Mouse (Mus musculus): ENCODE results near the gene Cdiptos. TPM values are rescaled to one million over a fixed set of nuclear protein-coding genes. Genes with fewer than 3 reads are reported as not detected.

The Cdiptos gene
- total RNA-seq, 2 experiments from 2014 or later, result 0.31 TPM; not detected in 1

DNA sequence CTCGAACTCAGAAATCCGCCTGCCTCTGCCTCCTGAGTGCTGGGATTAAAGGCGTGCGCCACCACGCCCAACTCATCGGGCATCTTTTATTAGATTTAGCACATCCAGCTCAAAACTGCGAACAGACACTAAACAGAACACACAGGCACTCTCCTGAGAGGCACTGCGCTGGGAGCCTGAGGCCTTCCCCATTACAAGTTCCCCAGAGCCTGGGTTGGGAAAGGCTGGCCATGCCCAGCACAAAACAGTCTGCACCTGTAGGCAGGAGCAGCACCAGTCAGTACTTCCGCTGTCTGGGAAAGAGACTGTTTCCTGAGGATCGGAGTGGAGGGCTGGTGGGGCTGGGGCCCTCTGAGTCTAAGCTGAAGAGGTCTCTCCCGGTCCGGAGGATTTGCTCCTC lies 39.1 kb upstream of the Cdiptos start:
- DNase-seq (ENCODE audit: low spot score in 2 of 2), result no peak

DNA sequence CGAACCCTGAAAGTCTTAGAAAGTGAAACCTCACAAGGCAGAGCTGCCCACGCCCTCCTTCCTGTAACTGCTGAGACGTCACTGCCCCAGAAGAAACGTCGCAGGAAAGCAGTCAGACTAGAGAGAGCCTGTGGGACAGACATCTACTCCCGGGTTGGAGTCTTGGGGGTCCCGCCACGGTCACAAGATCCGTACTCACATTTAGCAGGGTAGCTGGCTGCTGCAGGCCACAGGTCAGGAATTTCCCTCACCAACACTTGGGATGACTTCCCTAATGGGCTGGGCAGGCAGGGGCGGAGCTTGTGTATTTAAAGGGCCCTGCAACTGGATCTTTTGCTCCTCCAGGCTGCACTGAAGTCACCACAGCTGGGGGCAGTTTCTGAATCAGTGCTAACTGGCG lies 38.4 kb upstream of the Cdiptos start, which contains the start of gene Mvp:
Gene Mvp (minus strand): TSS at position 302 of the 400 bp plus-strand sequence.
- DNase-seq (ENCODE audit: low spot score in 2 of 2), result no peak

DNA sequence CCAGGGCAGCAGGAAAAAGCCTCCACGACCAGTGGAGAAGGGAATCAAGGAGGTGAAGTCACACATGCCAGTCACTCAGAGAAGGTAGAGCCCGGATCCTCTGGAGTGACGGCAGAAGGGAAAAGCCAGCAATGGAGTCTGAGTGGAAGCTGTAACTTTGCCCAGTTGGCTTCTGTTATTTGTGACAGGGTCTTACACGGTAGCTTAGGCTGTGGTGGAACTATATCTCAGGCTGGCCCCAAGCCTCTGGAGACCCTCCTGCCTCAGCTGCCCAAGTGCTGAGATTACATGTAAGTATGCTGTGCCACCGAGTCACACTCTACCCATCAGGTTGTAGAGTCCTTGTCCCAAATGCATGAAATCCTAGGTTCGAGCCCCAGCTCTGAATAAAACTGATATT lies 37.5 kb upstream of the Cdiptos start:
- no peak for DNase-seq (ENCODE audit: low spot score in 2 of 2)

DNA sequence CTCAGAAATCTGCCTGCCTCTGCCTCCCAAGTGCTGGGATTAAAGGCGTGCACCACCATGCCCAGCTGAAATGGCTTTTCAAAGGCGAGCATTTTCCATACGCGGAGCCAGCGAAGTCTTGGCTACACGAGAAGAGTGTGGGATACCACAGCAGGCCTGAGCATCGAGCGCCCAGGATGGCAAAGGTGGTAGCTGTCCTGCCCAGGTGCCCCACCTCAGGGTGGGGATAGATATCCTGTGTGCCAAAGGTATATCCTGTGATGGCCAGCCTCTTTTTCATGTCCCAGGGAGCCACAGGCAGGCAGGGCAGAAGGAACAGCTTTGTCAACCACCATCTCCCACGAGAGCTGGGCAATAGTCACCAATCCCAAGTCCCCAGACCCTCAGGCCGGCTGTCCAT lies 36.9 kb upstream of the Cdiptos start:
- DNase-seq (ENCODE audit: low spot score in 2 of 2), result no peak

DNA sequence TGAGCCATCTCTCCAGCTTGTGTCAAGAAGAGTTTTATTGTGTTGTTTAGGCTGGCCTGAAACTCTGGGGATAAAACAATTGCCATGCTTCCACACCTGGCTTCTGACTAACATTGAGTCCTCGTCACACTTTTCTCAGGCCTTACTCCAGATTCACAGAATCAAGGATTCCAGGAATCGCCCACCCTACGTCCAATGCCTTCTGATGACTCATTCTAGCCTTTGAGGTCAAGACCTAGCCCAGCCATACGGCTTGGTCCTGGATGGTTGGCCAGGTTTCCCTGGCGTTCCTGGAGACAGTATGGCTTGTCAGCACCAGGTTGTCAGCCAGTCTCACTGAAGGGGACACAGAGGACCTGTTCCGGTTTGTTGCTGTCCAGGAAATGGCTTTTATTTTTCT lies 36.5 kb upstream of the Cdiptos start:
- no peak for DNase-seq (ENCODE audit: low spot score in 2 of 2)

DNA sequence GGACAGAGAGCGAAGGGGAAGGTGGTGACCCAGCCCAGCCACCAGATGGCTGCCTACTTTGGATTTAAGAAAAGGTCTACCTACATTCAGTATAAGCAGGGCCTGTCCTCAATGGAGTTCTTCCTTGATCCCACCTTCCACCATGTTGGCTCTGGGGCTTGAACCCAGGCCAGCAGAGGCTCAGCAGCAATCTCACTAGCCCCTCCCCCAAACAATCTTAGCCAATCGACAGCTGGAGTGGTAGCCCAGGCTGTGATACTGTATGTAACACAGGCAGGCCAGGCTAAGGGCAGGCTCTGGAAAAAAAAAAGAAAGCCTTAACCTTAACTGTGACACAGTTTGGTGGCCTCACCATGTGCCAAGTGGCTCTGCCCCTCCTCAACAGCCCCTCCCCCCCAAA lies 35.8 kb upstream of the Cdiptos start:
- no peak for DNase-seq (ENCODE audit: low spot score in 2 of 2)

DNA sequence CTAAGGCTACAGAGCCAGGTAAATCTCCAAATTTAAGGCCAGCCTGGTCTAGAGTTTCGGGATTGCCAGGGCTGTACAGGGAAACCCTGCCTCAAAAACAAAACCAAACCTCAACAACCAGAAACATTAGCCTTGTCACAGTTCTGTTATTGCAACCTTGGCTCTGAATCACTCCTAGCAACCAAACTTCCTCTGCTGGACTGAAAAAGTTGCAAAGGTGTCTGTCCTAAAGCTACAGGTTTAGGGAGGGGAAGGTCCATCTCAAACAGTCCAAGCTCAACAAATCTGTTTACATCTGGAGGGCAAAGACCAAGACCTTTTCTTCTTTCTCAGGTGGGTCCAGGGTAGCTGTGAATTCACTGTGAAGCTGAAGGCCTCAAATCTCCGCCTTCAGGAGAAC lies 35.2 kb upstream of the Cdiptos start:
- no peak for DNase-seq (ENCODE audit: low spot score in 2 of 2)

DNA sequence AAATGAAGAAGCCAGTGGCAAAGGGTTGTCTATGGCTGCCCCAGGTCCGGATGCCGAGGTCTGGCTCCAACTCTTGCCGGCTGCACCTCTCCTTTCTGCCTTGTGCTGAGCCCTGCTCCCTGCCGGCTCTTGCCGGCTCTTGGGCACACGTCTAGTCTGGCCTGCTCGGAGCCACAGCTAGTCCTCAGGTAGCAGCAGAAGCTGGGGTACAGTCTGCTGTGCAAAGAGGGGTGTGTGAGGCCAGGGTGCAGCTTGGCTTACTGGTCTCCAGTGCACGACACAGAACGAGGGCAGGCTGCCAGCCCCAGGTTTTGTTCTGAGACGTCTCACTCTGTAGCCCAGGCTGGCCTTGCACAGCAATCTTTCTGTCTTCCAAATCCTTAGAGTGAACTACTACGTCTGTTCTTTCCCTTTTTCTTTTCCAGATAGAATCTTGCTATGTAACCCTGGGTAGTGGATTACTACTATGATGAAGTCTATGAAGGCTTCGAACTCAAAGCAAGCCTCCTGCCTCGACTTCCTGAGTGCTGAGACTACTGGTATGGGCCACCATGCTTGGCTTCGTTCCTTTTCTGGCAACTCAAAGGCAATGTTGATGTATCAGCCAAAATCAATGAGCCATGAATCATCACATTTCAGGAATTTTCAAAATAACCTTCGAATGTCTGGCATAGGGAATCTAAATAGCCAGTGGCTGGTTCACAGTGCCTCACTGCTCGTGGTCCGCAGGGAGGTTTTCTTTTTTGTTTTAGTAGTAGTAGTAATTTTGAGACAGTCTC lies 33.6 kb upstream of the Cdiptos start:
- DNase-seq (ENCODE audit: low spot score in 2 of 2), result peak in 1 of 2 experiments; percentile 20

DNA sequence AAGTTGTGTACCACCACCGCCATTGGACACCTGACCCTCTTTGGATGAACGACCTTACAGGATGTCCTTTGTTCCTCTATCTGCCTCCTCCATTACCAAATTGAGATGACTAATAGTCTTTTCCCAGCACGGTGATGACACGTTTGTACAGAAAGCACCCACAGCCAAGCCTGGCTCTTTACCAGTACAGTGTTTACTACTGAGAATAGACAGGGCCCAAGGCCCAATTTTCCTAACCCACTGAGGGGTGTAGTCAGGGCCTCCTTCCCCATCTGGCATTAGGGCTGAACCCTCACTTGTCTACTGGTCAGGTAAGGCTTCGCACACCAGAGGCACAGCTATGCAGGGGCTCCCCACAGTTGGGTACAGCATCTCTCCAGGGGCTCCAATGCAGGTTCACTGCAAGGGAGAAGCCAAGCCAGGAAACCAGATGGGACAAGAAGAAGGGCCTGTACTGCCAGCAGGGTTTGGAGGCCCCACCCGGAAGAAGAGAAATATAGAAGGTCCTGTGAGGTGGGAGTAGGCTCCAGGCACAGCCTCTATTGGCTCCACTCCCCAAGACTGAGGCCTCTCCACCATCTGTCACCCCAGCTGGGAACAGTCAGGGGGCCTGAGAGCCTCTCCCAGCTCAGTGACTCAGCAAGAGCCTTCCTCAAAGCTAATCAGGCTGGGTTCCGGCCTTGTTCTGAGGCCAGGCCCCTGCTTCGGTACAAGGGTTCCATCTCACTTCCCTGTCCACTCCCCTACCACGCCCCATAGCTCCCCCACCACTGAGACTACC lies 32.5 kb upstream of the Cdiptos start:
- DNase-seq (ENCODE audit: low spot score in 2 of 2), result peak; percentile 64 to 65

DNA sequence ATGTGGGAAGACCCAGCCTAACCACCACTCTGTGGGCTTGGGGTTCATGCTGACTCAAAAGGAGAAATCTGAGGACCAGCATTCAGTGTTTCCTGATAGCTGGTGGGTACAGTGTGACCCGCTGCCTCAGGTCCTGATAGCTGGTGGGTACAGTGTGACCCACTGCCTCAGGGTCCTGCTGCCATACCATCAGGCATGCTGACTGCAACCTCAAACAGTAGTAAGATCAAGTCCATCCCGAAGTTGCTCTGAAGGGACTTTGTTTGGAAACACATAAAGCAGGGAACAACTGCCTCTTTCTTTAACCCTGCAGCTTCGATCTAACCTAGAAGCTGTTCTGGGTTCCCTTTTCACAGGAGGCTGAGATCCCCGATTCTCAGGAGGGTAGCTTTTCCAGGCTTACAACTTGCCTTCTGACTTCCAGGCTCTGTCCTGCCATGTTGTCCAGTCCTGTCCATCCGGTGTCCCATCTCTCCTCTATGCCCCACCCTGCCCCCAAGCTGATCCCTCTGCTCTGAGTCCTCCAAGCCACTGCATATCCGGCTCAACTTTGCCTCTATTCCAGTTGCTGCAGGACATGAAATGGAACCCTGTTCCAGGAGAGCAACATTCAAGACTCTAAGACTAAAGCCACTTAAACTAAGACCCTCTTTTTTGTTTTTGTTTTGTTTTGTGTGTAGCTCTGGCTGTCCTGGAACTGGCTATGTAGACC lies 31.6 kb upstream of the Cdiptos start:
- DNase-seq (ENCODE audit: low spot score in 2 of 2), result no peak

DNA sequence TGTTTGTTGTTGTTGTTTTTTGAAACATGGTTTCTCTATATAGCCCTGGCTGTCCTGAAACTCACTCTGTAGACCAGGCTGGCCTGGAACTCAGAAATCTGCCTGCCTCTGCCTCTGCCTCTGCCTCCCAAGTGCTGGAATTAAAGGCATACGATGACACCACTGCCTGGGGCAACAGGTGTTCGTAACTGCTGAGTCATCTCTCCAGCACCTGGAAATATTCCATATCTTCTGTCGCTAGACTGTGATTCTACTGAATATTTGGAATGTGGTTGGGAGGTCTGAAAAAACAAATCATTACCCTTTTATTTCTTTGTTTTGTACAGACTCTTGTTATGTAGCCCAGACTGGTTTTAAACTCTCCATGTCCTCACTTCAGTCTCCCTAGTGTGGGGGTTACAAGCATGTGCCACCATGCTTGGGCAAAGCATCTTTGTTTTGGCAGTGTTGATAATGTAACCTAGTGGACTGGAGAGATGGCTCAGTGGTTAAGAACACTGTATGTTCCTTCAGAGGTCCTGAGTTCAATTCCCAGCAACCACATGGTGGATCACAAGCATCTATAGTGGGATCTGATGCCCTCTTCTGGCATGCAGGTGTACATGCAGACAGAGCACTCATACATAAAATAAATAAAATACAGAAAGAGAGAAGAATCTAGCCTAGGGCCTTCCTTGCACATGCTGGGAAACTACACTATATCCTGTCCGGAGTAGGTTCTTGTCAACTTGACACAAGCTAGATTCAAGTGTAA lies 28.4 kb upstream of the Cdiptos start:
- no peak for DNase-seq (ENCODE audit: low spot score in 2 of 2)

DNA sequence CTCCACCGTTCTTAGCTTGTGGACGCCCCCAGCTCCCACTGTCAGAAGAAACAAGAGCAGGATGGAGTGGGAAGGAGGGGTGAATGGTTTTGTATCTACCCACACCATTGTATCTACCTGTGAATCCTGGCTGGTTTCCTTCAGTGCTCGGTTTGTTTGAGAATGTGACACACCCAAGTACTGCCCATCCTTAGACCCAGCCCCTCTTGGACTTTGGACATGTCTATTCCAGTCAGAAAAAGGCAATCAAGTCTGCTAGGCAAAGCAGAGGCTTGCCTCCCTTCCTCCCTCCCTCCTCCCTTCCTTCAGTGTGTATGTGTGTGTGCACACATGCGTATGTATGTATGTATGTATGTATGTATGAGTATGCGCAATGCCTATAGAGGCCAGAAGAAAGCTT lies 27.7 kb upstream of the Cdiptos start:
- no peak for DNase-seq (ENCODE audit: low spot score in 2 of 2)

DNA sequence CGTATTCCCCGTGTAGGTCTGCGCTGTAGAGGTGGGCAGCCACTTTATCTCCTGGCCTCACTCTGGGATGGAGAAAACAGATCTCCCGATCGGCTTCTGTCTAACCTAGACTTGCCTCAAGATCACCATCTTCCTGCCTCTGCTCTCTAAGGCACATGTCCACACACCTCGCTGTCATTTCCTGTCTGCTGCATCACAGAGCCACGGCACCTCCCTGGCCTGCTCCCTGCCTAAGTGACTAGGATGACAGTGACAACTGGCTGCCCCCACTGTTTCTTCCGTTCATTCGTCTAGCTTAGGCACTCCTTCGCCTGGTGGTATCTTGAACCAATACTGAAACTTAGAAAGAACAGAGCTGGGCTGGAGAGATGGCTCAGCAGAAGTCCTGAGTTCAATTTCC lies 23.7 kb upstream of the Cdiptos start:
- DNase-seq (ENCODE audit: low spot score in 2 of 2), result no peak

DNA sequence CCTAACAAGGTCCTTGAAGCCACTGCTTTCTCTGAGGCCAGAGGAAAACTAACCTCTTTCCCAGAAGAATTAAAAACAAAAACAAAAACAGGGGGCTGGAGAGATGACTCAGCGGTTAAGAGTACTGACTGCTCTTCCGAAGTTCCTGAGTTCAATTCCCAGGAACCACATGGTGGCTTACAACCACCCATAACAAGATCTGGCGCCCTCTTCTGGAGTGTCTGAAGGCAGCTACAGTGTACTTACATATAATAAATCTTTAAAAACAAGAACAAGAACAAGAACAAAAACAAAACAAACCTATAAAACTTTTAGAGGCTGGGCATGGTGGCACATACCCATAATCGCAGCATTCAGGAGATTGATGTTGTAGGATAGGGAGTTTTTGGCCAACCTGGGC lies 20.6 kb upstream of the Cdiptos start:
- DNase-seq (ENCODE audit: low spot score in 2 of 2), result no peak

DNA sequence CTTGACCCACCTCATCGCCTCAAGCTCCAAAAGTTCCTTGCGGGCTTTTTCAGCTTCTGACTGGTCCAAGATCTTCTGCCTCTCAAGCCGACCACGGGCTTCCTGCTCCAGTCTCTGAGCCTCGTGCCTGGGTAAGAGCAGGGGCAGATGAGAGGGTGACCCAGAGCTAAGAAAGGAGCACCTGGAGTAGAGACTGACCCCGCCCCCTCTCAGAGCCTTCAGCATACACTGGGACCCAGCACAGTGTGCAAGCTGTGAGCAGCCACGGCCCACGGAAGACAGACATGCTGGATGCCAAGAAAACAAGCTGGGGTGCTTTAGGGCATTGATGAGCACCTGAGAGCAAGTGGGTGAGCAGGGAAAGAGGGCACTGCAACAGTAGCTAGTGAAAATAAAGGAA lies 12.9 kb upstream of the Cdiptos start:
- DNase-seq (ENCODE audit: low spot score in 2 of 2), result no peak

DNA sequence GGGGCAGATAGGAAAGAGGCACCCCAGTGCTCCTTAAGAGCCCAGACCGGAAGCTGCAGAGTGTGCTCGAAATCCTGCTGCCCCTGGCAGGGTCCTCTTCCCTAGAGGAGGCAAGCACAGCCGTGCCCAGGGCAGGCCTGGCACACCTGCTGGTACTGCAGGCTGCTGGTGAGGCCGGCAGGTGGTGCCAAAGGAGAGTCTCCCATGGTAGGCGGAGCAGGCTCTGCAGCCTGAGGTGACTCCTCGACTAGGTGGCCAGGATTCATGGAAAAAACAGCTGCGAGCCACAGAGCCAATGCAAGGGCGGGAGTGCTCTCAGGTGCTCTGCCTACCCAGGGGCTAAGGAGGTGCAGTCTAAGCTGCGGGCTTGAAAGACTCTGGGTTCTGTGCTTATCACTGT lies 10.4 kb upstream of the Cdiptos start:
- DNase-seq (ENCODE audit: low spot score in 2 of 2), result peak; percentile 29 to 46

DNA sequence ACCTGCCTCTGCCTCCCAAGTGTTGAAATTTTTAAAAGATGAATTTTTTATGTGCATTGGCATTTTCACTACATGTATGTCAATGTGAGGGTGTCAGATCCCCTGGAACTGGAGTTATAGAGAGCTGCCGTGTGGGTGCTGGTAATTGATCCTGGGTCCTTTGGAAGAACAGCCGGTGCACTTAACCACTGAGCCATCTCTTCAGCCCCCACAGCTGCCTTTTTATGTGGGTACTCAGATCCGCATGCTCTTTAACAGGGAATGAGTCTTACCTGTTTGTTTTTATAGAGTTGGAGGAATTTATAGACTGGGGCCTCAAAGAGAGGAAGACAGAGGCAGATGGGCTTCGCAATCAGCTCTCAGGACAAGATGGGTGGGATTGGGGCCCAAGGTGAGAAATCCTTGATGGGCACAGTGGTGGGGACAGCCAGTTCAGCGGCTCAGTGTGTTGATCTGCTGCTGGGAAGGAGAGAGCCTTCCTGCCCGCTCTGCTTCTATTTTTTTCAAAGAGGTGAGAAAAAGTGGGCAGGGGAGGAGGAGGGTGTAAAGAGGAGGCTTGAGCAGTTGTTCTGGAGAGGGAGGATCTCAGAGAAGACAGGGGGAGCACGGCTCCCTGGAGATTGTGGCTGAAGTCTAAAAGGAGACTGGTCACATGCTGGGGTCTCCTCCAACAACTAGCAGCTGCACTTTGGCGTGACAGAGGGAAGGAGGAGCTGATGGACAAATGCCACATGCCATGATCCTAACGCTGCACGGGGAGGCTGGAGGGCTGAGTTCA lies 9.0 kb upstream of the Cdiptos start:
- no peak for DNase-seq (ENCODE audit: low spot score in 2 of 2)

DNA sequence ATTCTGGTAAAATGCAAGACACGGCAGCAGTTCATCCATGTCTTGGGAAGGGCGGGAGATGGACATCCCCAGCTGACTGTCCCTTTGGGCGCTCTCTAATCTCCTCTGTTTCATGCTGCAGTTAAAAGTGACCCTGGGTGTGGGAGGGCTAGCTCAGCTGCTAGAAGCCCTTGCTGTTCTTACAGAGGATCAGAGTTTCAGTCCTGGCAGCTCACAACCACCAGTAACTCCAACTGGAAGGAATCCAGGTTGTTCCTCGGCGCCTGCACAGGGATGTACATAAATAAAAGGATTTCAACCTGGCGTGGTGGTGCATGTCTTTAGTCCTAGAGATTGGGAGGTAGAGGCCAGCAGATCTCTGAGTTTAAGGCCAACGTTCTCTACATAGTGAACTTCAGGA lies 7.2 kb upstream of the Cdiptos start:
- DNase-seq (ENCODE audit: low spot score in 2 of 2), result no peak

DNA sequence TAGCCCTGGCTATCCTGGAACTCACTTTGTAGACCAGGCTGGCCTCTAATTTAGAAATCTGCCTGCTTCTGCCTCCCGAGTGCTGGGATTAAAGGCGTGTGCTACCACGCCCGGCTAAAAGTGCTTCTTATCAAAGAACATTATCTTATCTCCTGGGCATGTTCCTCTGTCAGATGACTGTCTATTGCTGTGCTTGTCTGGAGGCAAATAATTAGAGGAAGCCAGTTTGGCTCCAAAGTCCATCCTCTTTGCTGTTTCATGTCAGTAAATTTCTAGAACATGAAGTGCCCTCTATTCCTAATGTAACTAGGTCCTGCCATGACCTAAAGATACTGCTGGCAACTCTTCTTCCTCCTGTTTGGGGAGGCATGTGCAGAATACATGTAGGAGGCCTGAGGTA lies 6.2 kb upstream of the Cdiptos start:
- no peak for DNase-seq (ENCODE audit: low spot score in 2 of 2)

DNA sequence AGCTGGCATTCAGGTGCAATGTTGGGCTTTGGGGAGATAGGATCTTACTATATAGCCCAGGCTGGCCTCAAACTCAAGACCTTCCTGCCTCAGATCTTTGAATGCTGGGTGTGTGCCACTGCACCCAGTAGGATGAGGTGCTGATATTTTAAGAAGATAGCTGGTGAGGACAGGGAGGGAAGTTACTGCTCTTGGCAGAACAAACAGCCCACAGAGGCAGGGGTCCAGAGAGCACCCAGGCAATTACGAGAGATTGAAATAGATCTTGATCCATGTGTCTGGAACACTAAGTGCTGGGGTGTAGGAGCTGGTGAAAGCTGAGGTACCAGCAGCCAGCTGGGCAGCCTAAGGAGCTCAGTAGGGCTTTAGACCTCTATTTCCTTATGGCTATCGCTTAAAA lies 5.7 kb upstream of the Cdiptos start:
- no peak for DNase-seq (ENCODE audit: low spot score in 2 of 2)

DNA sequence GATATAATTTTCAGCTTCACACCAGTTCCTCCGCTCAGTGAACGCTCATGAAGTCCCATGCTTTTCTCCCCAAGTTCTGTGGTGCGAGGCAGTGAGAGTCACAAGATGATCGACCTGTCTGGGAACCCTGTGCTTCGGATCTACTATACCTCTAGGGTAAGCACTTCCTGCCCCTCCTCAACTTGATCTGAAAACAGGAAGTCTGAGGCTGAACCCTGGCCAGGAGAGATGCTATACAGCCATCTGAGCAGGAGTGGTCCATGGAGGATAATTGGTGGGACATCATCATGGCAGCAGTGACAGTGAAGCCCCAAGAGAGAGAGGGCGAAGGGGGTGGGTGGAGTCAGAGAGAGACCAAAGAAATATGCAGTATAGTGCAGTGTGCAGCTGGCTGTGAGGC lies 2.9 kb upstream of the Cdiptos start:
- no peak for DNase-seq (ENCODE audit: low spot score in 2 of 2)

All from layer of hippocampus, postnatal 10 days (tissue).